Mouse (Mus musculus) cerebral cortex, adult 2 months (tissue): ENCODE data around the gene Ocrl.

Source experiments
- WGBS: fragments of 180-500 bp; shearing (Covaris S2); methylation state at CpG from one replicate; pipeline ENCODE4 v1.1.7; 2018; 5-methylcytosine and 5-hydroxymethylcytosine counted together

The Ocrl gene

DNA sequence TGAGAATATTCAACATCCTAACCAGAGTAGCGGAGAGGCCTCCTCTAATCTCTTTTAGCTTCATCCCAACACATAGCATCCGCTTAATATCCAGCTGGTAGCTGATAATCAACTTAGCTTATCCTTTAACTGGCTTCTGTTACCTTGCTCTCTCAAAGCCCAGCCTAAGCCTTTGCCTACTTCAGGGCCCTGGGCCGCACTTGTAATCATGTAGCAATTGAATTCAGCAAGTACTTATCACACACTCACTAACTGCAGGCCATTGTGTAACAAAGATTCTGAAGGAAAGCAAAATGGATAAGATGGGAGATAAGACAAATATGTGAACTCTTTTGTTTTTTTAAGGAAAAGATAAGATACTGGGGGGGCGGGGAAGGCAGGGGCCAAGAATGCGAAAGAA is 64.9 kb downstream of the Ocrl start:
- WGBS, result 92% methylated on average over 5 of the region's 5 CpGs

DNA sequence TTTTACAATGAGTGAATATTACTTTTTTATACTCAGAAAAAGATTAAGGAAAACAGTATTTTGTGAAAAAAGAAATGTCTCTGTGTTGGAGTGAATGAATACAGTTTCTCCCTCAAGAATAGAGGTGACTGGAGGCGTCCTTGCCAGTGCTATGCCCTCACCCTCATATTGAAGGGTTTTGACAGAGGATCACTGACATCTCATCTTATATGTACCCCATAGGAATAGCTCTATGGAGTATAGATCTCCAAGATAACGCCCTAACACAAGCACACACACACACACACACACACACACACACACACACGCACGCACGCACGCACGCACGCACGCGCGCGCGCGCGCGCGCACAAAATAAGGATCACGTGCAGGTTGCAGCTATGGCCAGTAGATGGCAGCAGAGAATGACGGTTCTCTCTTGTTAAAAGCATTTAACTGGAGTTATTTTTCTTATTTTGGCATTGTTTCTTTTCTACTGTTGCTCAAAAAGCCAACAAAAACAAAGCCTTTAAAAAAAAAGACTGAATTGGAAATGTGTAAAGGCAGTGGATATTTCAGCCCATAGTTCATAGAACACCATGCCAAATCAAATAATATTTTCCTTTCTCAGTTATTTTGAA is 72.9 kb downstream of the Ocrl start:
- WGBS, result 10% methylated on average over 19 of the region's 19 CpGs

DNA sequence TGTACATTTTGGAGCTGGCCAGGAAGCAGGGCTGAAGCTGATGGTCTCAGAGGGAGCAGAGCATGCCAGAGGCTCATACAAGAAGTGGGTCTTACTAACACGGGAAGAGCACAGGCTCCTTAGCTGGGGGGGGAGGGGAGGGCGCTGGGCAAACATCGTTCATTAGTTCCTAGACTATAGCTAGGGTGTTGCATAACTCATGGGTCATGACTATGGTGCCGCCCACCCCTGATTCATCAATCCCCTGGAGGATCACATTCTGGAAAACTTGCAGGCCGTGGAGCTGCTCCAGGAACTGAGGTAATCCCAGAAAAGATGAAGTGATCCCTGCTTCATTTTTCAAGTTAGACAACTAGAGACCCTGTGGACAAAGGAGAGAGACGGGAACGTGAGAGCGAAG is 75.8 kb downstream of the Ocrl start:
- 74% methylated on average over 8 of the region's 8 CpGs for WGBS

DNA sequence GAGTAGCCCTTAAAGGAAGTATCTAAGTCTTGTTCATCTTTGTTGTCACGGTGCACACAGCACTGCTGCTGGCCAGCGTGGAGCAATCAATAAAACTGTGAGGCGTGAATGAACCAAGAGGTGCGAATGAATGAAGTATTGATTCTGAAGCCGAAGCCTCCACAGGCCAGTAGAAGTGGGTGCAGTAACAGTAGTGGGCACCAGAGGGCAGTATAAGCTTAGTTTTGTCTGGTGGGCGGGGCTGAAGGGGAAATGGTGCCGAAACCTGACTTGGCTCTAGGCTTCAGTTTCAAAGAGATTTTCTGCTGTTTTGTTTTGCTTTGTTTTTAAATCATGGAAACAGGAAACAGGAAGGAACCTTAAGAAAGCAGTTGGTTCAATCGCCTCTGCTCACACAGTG is 80.4 kb downstream of the Ocrl start:
- WGBS, result 3% methylated on average over 8 of the region's 8 CpGs

DNA sequence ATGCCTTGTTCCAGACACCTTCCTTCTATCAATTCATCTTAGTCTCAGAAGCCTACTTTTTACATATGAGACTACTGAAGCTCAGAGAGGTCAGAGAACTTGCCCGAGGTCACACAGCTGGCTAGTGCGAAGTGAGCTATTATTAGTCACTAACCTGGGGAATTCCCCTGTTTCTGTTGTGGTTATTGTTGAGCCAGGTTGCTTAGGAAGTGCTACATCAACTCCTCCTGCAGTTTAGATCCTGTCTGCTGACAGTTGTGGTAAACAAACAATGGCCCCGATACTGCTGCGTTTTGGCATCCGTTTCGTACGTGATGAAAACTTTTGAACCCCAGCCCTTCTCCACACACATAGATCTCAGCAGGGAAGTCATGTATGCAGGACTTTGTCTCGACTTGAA is 86.2 kb downstream of the Ocrl start:
- 81% methylated on average over 8 of the region's 8 CpGs for whole genome bisulfite sequencing

DNA sequence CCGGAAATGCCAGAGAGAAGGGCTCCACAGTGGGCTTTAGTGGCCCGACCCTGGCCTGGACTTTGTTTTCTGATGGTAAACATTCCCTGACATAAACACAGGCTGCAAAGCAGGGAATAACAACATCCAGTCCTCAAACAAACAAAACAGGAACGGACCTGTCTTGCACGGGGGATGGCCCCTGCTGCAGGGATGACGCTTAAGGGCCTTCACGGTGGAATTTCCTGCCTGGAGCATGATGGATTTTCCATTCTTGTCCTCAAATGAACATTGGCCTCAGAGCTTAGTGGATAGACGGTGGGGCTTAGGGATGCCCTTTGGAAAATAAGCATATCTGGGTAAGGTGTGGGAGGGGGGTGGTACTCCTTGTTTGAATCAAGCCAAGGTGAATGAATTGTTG is 89.0 kb downstream of the Ocrl start:
- 88% methylated on average over 7 of the region's 7 CpGs for WGBS

DNA sequence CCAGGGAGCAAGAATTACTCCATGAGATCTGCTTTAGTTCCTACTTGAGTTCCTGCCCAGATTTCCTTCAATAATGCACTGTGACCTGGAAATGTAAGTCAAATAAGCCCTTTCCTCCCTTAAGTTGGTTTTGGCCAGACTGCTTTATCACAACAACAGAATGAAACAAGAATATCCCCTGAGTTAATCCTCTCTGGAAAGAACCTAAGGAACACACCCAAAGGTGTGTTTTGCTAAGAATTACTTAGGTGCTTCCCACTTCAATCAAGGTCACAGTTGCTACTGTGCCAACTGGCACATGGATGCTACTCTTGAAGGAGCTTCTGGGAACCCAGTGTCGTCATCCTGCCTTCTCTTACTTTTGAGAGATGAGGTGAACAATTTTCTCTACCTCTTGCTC is 92.6 kb downstream of the Ocrl start:
- 70% methylated on average over 1 of the region's 1 CpGs for whole genome bisulfite sequencing

DNA sequence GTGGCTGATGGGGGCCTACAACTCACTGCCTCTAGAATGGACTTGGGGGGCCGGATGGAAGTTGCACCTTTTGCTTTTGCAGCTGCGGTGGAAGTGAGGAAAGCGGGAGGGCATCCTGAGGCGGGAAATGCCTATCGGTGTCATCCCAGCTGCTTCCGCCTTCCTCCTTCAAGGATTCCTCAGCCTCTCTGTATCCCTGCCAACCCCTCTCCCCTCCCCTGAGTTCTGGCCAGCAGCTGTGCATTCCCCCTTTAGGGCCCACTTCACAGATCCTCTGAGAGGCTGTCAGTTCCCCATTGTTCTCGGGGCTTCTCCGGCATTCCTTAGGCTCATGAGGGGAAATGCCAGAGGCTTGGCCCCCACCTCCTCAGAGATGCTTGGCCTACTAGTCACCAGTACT is 93.9 kb downstream of the Ocrl start:
- WGBS, result 74% methylated on average over 8 of the region's 8 CpGs

DNA sequence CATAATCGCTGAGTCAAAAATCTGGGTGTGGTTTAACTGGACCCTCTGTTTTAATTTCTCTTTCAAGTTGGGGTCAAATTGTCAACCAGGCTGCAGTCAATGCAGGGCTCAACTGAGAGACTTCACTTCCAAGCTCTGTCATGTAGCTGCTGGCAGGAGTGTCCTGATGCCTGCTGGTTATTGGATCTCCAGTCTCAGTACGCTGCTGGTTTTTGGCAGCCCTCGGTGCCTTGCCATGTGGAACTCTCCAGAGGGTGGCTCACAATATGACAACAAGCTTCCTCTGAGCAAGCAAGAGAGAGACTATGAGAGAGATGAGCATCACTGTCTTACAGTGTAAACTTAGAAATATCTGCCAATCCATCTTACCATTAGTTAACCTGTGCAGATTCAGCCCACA is 99.5 kb downstream of the Ocrl start:
- 72% methylated on average over 3 of the region's 3 CpGs for WGBS
